Mouse (Mus musculus) kidney, postnatal 0 days (tissue): ENCODE measurements around the gene Hcfc1r1. TPM values are rescaled to one million over a fixed set of nuclear protein-coding genes. Genes with fewer than 3 reads are reported as not detected.
A peak's percentile ranks its signal among the peaks of the same experiment; 100 is the strongest.

Source experiments
- ATAC-seq: fragments of 200-750 bp; cut with Nextera tagmentation; replicated peaks from 2 replicates; pipeline ENCODE4 v1.8.0; 2017; ENCODE audit warnings: low read depth, moderate number of reproducible peaks, moderate TSS enrichment, moderate library complexity; ENCODE audit not compliant: low FRiP score
- DNase-seq: peaks from one replicate; pipeline ENCODE4 v3.0.0-alpha.2; 2016; ENCODE audit warnings: low spot score
- H3K27ac ChIP-seq: fragments of 300-500 bp; sonication (generic); 2 replicates; pipeline ENCODE4 v1.5.1; 2014; ENCODE audit warnings: mild to moderate bottlenecking
- H3K27me3 ChIP-seq: fragments of 300-500 bp; sonication (generic); 2 replicates; pipeline ENCODE4 v1.6.1; 2014; ENCODE audit warnings: low read length, mixed read lengths; ENCODE audit not compliant: insufficient read depth
- H3K36me3 ChIP-seq: fragments of 300-500 bp; sonication (generic); 2 replicates; pipeline ENCODE4 v1.6.1; 2014; ENCODE audit warnings: low read length, mixed read lengths; ENCODE audit not compliant: insufficient read depth
- H3K4me1 ChIP-seq: fragments of 300-500 bp; sonication (generic); replicated peaks from 2 replicates; pipeline ENCODE4 v1.6.1; 2014; ENCODE audit warnings: antibody characterized with exemption, low read length, mixed read lengths; ENCODE audit not compliant: insufficient read depth
- H3K4me2 ChIP-seq: fragments of 300-500 bp; sonication (generic); 2 replicates; pipeline ENCODE4 v1.6.1; 2014; ENCODE audit warnings: mild to moderate bottlenecking, low read length, moderate library complexity, mixed read lengths
- H3K4me3 ChIP-seq: fragments of 300-500 bp; sonication (generic); replicated peaks from 2 replicates; pipeline ENCODE4 v1.5.1; 2014; ENCODE audit warnings: low read depth, low read length
- H3K9ac ChIP-seq: fragments of 300-500 bp; sonication (generic); 2 replicates; pipeline ENCODE4 v1.6.1; 2014; ENCODE audit warnings: low read depth, low read length
- H3K9me3 ChIP-seq: fragments of 300-500 bp; sonication (generic); replicated peaks from 2 replicates; pipeline ENCODE4 v1.6.1; 2016; ENCODE audit warnings: low read length, inconsistent platforms, mixed read lengths
- CTCF ChIP-seq: IDR thresholded peaks from 2 replicates; pipeline ENCODE4 v1.5.1; 2016; ENCODE audit warnings: antibody characterized with exemption, low read depth, mild to moderate bottlenecking, moderate library complexity
- WGBS: fragments of 180-500 bp; shearing (Covaris S2); extraction: QIAGEN DNeasy Blood & Tissue Kit; methylation state at CpG from one replicate; pipeline ENCODE4 v1.1.7; 2014; 5-methylcytosine and 5-hydroxymethylcytosine counted together
- polyA plus RNA-seq: library from polyadenylated mRNA; unstranded; fragments of >200 nt; fragmentation: Nextera tagmentation; extraction: Ambion mirVana; gene quantifications from 2 replicates; pipeline ENCODE4 v1.2.1, GENCODE M21; 2015

Hcfc1r1 gene
- polyA plus RNA-seq, 1 experiment from 2014 or later, result 116 TPM

GRCm38 (mm10) chr17:23645894-23646293 is 27.5 kb upstream of the Hcfc1r1 start:
- DNase-seq (no peak), ATAC-seq (no peak)
- H3K4me2 ChIP-seq, result no peak overlapping the region
- no peaks in the 10 kb centered on the region for H3K9me3 ChIP-seq
- no peaks in the 10 kb centered on the region for H3K4me1 ChIP-seq
- H3K36me3 ChIP-seq, result no peaks in the 10 kb centered on the region
- no peak overlapping the region for H3K4me3 ChIP-seq
- H3K9ac ChIP-seq, result no peak overlapping the region
- peaks cover 6% of the 10 kb centered on the region; the same call in 1 of the 2 replicates for H3K27me3 ChIP-seq
- H3K27ac ChIP-seq, result no peak overlapping the region
- no peak for TF ChIP-seq CTCF
- WGBS, result 40% methylated on average over 10 of the region's 10 CpGs

- no peak overlapping the region for H3K4me3 ChIP-seq
- ATAC-seq (no peak), DNase-seq (no peak)
- H3K27ac ChIP-seq, result no peak overlapping the region
- H3K4me2 ChIP-seq, result no peak overlapping the region
- no peaks in the 10 kb centered on the region for H3K9me3 ChIP-seq
- no peak overlapping the region for H3K9ac ChIP-seq
- H3K36me3 ChIP-seq, result no peaks in the 10 kb centered on the region
- H3K27me3 ChIP-seq, result no peaks in the 10 kb centered on the region
- WGBS, result 78% methylated on average over 6 of the region's 6 CpGs
- no peak for TF ChIP-seq CTCF
- no peaks in the 10 kb centered on the region for H3K4me1 ChIP-seq
Observed at GRCm38 (mm10) chr17:23651363-23651762, 22.0 kb upstream of the Hcfc1r1 start.

- H3K36me3 ChIP-seq, result no peaks in the 10 kb centered on the region
- TF ChIP-seq CTCF, result peak; percentile 44
- 93% methylated on average over 1 of the region's 2 CpGs for WGBS
- no peak overlapping the region for H3K4me2 ChIP-seq
- no peak overlapping the region for H3K27ac ChIP-seq
- no peaks in the 10 kb centered on the region for H3K9me3 ChIP-seq
- no peak for DNase-seq
- H3K4me3 ChIP-seq, result no peak overlapping the region
- H3K27me3 ChIP-seq, result no peaks in the 10 kb centered on the region
- ATAC-seq, result no peak
- H3K4me1 ChIP-seq, result no peaks in the 10 kb centered on the region
- no peak overlapping the region for H3K9ac ChIP-seq
Observed at GRCm38 (mm10) chr17:23653324-23653723, 20.1 kb upstream of the Hcfc1r1 start.

- H3K36me3 ChIP-seq, result no peaks in the 10 kb centered on the region
- H3K9ac ChIP-seq, result no peak overlapping the region
- no peak overlapping the region for H3K27ac ChIP-seq
- no peak overlapping the region for H3K4me2 ChIP-seq
- H3K9me3 ChIP-seq, result no peaks in the 10 kb centered on the region
- no peaks in the 10 kb centered on the region for H3K27me3 ChIP-seq
- DNase-seq (no peak), ATAC-seq (no peak)
- H3K4me3 ChIP-seq, result no peak overlapping the region
- no peak for TF ChIP-seq CTCF
- H3K4me1 ChIP-seq, result no peaks in the 10 kb centered on the region
- 57% methylated on average over 6 of the region's 6 CpGs for WGBS
Observed at GRCm38 (mm10) chr17:23654001-23654400, 19.4 kb upstream of the Hcfc1r1 start.

GRCm38 (mm10) chr17:23654410-23654809 is 19.0 kb upstream of the Hcfc1r1 start:
- no peaks in the 10 kb centered on the region for H3K4me1 ChIP-seq
- H3K27ac ChIP-seq, result no peak overlapping the region
- H3K4me3 ChIP-seq, result no peak overlapping the region
- H3K27me3 ChIP-seq, result no peaks in the 10 kb centered on the region
- H3K4me2 ChIP-seq, result no peak overlapping the region
- TF ChIP-seq CTCF, result no peak
- no peaks in the 10 kb centered on the region for H3K36me3 ChIP-seq
- WGBS, result 58% methylated on average over 2 of the region's 2 CpGs
- no peaks in the 10 kb centered on the region for H3K9me3 ChIP-seq
- ATAC-seq (no peak), DNase-seq (no peak)
- no peak overlapping the region for H3K9ac ChIP-seq

GRCm38 (mm10) chr17:23658450-23658849 is 14.9 kb upstream of the Hcfc1r1 start:
- H3K27me3 ChIP-seq, result peaks cover 17% of the 10 kb centered on the region
- H3K9ac ChIP-seq, result no peak overlapping the region
- ATAC-seq (no peak), DNase-seq (no peak)
- 89% methylated on average over 3 of the region's 3 CpGs for WGBS
- TF ChIP-seq CTCF, result no peak
- H3K4me2 ChIP-seq, result no peak overlapping the region
- H3K36me3 ChIP-seq, result no peaks in the 10 kb centered on the region
- peaks cover 6% of the 10 kb centered on the region; the same call in 1 of the 2 replicates for H3K4me1 ChIP-seq
- H3K4me3 ChIP-seq, result no peak overlapping the region
- no peaks in the 10 kb centered on the region for H3K9me3 ChIP-seq
- H3K27ac ChIP-seq, result no peak overlapping the region
